Mouse (Mus musculus) MEL (cell line): ENCODE data around the gene Mc3r.

Experiments
- GABPA ChIP-seq: IDR thresholded peaks from 2 replicates; pipeline ENCODE4 v1.6.1; 2012; ENCODE audit warnings: low read depth, mild to moderate bottlenecking, inconsistent platforms, low read length, improper control_type of control experiment, moderate library complexity
- MXI1 ChIP-seq: IDR thresholded peaks from 2 replicates; pipeline ENCODE4 v1.6.1; 2011; ENCODE audit warnings: mild to moderate bottlenecking, low read depth, low read length, improper control_type of control experiment
- MYB ChIP-seq: IDR thresholded peaks from 2 replicates; pipeline ENCODE4 v1.6.1; 2011; ENCODE audit warnings: mild to moderate bottlenecking, low read depth, low read length, improper control_type of control experiment
- POLR2AphosphoS2 ChIP-seq: IDR thresholded peaks from 2 replicates; pipeline ENCODE4 v1.6.1; 2011; ENCODE audit warnings: low read length, improper control_type of control experiment
- USF1 ChIP-seq: IDR thresholded peaks from 2 replicates; pipeline ENCODE4 v1.6.1; 2014; ENCODE audit warnings: low read depth, mild to moderate bottlenecking, inconsistent platforms, low read length, improper control_type of control experiment, moderate library complexity

DNA sequence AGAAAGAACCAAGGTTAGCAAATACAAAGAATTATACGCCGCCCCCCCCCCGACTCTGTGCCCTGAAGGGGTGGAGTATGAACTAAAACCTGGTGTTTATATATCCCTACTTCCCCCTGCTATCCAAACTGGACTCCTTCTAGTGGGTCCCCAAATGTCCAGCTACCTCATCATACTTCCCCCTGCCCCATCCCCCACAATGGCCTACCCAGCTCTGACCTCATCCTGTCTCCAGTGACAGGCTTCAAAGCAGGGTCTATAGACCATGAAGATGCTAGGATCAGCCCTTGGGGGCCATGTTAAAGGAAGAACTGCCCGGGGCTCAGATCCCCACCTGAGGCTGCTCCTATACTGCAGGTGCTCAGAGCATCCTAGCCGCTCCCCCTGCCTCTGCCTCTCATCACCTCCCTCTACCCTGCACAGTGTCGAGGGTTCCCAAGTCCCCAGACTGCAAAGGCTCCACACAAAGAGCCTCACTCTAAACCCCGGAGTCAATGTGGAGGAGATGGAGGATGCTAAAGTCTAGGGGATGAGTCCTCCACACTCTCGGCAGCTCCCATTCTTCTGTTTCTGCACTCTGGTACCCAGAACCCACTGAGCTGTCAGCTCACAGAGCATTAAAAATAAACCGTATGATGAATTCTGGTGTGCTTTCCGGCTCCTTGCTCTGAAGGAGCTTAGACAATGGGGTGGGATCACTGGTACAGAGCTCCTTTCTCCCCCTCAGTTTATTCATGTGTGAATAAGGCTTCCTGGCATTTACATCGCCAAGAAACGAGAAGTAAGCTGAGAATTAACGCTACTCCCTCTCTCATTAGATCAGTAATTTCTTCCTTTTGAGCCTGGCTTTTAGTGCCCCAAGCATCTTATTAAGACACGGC is 44.5 kb downstream of the Mc3r start:
- no peak for TF ChIP-seq USF1
- TF ChIP-seq MYB: no peak
- no peak for TF ChIP-seq POLR2AphosphoS2
- TF ChIP-seq MXI1: no peak
- TF ChIP-seq GABPA: no peak
